Mouse (Mus musculus) ES-E14 (cell line): ENCODE measurements around the gene Gfer. TPM values are rescaled to one million over a fixed set of nuclear protein-coding genes. Genes with fewer than 3 reads are reported as not detected.
"Not testable (repeated sequence)": the region's sequence is repeated elsewhere in the genome, so short reads cannot be mapped to it uniquely, and the experiment has no call there.

ENCODE experiments used
- DNase-seq: peaks from one replicate; pipeline ENCODE4 v3.0.0-alpha.2; 2013; ENCODE audit warnings: low read depth, low spot score
- H3K27ac ChIP-seq: 2 replicates; pipeline ENCODE4 v1.5.1; 2012; ENCODE audit warnings: low read depth, mild to moderate bottlenecking, low read length, moderate library complexity, mixed read lengths; ENCODE audit not compliant: poor library complexity, insufficient read depth, severe bottlenecking
- H3K36me3 ChIP-seq: 2 replicates; pipeline ENCODE4 v1.6.1; 2012; ENCODE audit warnings: mild to moderate bottlenecking, low read length, moderate library complexity, mixed read lengths; ENCODE audit not compliant: control insufficient read depth, poor library complexity, insufficient read depth, severe bottlenecking
- H3K4me1 ChIP-seq, 2 experiments: fragments of 150-350 bp in 1 of 2; sonication (generic) in 1 of 2; 2 replicates each; pipeline ENCODE4 v1.6.1; 2012; ENCODE audit warnings: low read length in 2 of 2, mild to moderate bottlenecking in 1 of 2, mixed read lengths in 1 of 2; ENCODE audit not compliant: control insufficient read depth in 2 of 2, insufficient read depth in 2 of 2, poor library complexity in 1 of 2
- H3K4me3 ChIP-seq, 2 experiments: fragments of 150-350 bp in 1 of 2; sonication (generic) in 1 of 2; 2 replicates each; pipeline ENCODE4 v1.5.1; 2012; ENCODE audit warnings: low read length in 2 of 2, low read depth in 1 of 2, mild to moderate bottlenecking in 1 of 2, mixed read lengths in 1 of 2; ENCODE audit not compliant: insufficient read depth in 1 of 2, poor library complexity in 1 of 2, severe bottlenecking in 1 of 2
- H3K9ac ChIP-seq: 2 replicates; pipeline ENCODE4 v1.6.1; 2012; ENCODE audit warnings: low read depth, mild to moderate bottlenecking, low read length, mixed read lengths; ENCODE audit not compliant: poor library complexity, insufficient read depth, severe bottlenecking
- H3K9me3 ChIP-seq: fragments of 150-350 bp; sonication (generic); 2 replicates; pipeline ENCODE4 v1.6.1; 2012; ENCODE audit warnings: low read depth, mild to moderate bottlenecking, low read length; ENCODE audit not compliant: control insufficient read depth, insufficient read depth
- CHD2 ChIP-seq: IDR thresholded peaks from 2 replicates; pipeline ENCODE4 v1.6.1; 2014; ENCODE audit warnings: mild to moderate bottlenecking, low read depth, low read length, inconsistent platforms
- HCFC1 ChIP-seq: IDR thresholded peaks from 2 replicates; pipeline ENCODE4 v1.6.1; 2012; ENCODE audit warnings: low read length, inconsistent platforms, borderline replicate concordance; ENCODE audit not compliant: insufficient read depth
- MAFK ChIP-seq: IDR thresholded peaks from 2 replicates; pipeline ENCODE4 v1.6.1; 2014; ENCODE audit warnings: mild to moderate bottlenecking, low read depth, low read length, inconsistent platforms; ENCODE audit not compliant: insufficient read depth
- ZC3H11A ChIP-seq: IDR thresholded peaks from 2 replicates; pipeline ENCODE4 v1.6.1; 2012; ENCODE audit warnings: low read depth, mild to moderate bottlenecking, inconsistent platforms, low read length, borderline replicate concordance
- ZNF384 ChIP-seq: IDR thresholded peaks from 2 replicates; pipeline ENCODE4 v1.6.1; 2012; ENCODE audit warnings: low read depth, low read length, inconsistent platforms
- in situ Hi-C, 2 experiments: fragments of 600-800 bp; cut with MboI; formaldehyde crosslinking; loops; one replicate each; pipeline ENCODE4 v1.15.1; 2025; ENCODE audit warnings: low sequenced_read_pairs in 2 of 2, inconsistent platforms in 1 of 2; ENCODE audit not compliant: unreplicated experiment in 2 of 2
- total RNA-seq: library from RNA; depleted of rRNA; stranded (reverse); fragments of 300-350 nt; gene quantifications from 2 replicates; pipeline ENCODE4 v1.2.3, GENCODE M21; 2012

Gene Gfer
- total RNA-seq, 1 experiment: 61.8 TPM

- Histone ChIP-seq H3K36me3 (peaks cover 9% of the 10 kb centered on the region), H3K4me1 (peaks cover 7 to 29% of the 10 kb centered on the region in 2 experiments; a peak in 3 of 4 replicates), H3K4me3 (peak overlapping the region; percentile 9 to 30; a peak in 2 of 4 replicates), H3K27ac (no peak overlapping the region), H3K9ac (no peak overlapping the region), H3K9me3 (no peaks in the 10 kb centered on the region)
- no peak for DNase-seq
- no peak for TF ChIP-seq CHD2
- TF ChIP-seq MAFK: no peak
- TF ChIP-seq ZNF384: no peak
- no peak for TF ChIP-seq HCFC1
- TF ChIP-seq ZC3H11A: no peak
- in situ Hi-C loops: no loop called here
Measured at GRCm38 (mm10) chr17:24672141-24672540, 23.8 kb downstream of the Gfer start.

GRCm38 (mm10) chr17:24671346-24671745 lies 24.6 kb downstream of the Gfer start:
- Histone ChIP-seq H3K9ac (no peak overlapping the region), H3K36me3 (peaks cover 1% of the 10 kb centered on the region; the same call in 1 of the 2 replicates), H3K4me1 (peaks cover 7 to 26% of the 10 kb centered on the region in 2 experiments; a peak in 3 of 4 replicates), H3K4me3 (no peak overlapping the region; a peak in 1 of 4 replicates), H3K9me3 (no peaks in the 10 kb centered on the region), H3K27ac (no peak overlapping the region)
- TF ChIP-seq CHD2 (no peak), HCFC1 (no peak), ZC3H11A (no peak), MAFK (no peak), ZNF384 (no peak)
- in situ Hi-C loops: no loop called here
- no peak for DNase-seq

GRCm38 (mm10) chr17:24670246-24670844 lies 25.6 kb downstream of the Gfer start:
- H3K4me1 ChIP-seq: peaks cover 7 to 23% of the 10 kb centered on the region in 2 experiments; a peak in 3 of 4 replicates
- no peak for DNase-seq
- H3K4me3 ChIP-seq: peak overlapping the region; percentile 94 to 98
- in situ Hi-C loops: no loop called here
- H3K9ac ChIP-seq: peak overlapping the region; percentile 97
- no peaks in the 10 kb centered on the region for H3K9me3 ChIP-seq
- no peaks in the 10 kb centered on the region for H3K36me3 ChIP-seq
- peak overlapping the region; percentile 81 for H3K27ac ChIP-seq
- TF ChIP-seq MAFK: no peak
- no peak for TF ChIP-seq HCFC1
- no peak for TF ChIP-seq CHD2
- TF ChIP-seq ZNF384: no peak
- TF ChIP-seq ZC3H11A: no peak

GRCm38 (mm10) chr17:24669545-24670245 lies 26.3 kb downstream of the Gfer start, which contains the start of gene Zfp598:
TSS of gene Zfp598 (plus strand) at chr17:24669687.
- Histone ChIP-seq H3K4me1 (peaks cover 7 to 22% of the 10 kb centered on the region in 2 experiments; a peak in 3 of 4 replicates), H3K9ac (peak within 1 kb of the TSS; percentile 97), H3K36me3 (no peaks in the 10 kb centered on the region), H3K27ac (peak within 1 kb of the TSS; percentile 81), H3K4me3 (peak within 1 kb of the TSS; percentile 94 to 98), H3K9me3 (no peaks in the 10 kb centered on the region)
- in situ Hi-C loops: no loop called here
- TF ChIP-seq CHD2 (no peak), ZNF384 (no peak), MAFK (no peak), HCFC1 (peak; percentile 80)
- peak; percentile 78 for DNase-seq

- DNase-seq, H3K36me3 ChIP-seq, in situ Hi-C loops, H3K9me3 ChIP-seq: not testable (repeated sequence)
- peak overlapping the region; percentile 76 to 84 for H3K4me3 ChIP-seq
- H3K4me1 ChIP-seq: peaks cover 7 to 22% of the 10 kb centered on the region in 2 experiments; a peak in 3 of 4 replicates
- H3K27ac ChIP-seq: peak overlapping the region; percentile 72
- peak overlapping the region; percentile 86 for H3K9ac ChIP-seq
Measured at GRCm38 (mm10) chr17:24669214-24669544, 26.8 kb downstream of the Gfer start.
